Mouse (Mus musculus) heart, postnatal 25 days (tissue): ENCODE data around the gene Olfr615. TPM values are rescaled to one million over a fixed set of nuclear protein-coding genes. Genes with fewer than 3 reads are reported as not detected.
"Not testable (repeated sequence)": the region's sequence is repeated elsewhere in the genome, so short reads cannot be mapped to it uniquely, and the experiment has no call there.

Experiments
- DNase-seq: peaks from one replicate; pipeline ENCODE4 v3.0.0; 2022; ENCODE audit warnings: low spot score
- intact Hi-C: fragments of 180-260 bp; cut with DNase I; formaldehyde crosslinking; loops from one replicate; pipeline ENCODE4 v1.15.1; 2025
- microRNA-seq: library from miRNA; unstranded; fragments of <30 nt; microRNA quantifications from one replicate; pipeline ENCODE4 v1.2.0, GENCODE M21; 2022
- total RNA-seq, 2 experiments: library from RNA; stranded (reverse); gene quantifications; 2 replicates each; pipeline ENCODE4 v1.2.3; 2021

Olfr615 gene
- total RNA-seq, result not detected

DNA sequence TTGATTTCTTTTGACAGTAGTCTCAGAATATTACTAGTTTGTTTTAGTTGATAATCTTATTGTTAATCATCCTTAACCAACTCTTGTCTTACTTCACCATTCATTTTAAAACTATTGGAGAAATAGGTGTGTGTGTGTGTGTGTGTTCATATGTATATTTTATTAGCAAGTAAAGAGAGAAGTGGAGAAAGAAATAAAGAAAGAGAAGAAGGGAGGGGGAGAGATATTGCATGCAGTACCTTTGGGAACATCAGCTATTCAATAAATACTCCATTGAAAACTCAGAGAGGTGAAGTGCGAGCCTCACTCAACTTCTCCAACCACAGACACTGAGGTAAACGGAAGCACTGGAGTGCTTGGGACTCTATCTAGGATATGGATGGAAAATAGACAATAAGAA lies at the start of gene Olfr615:
Gene Olfr615 (plus strand): TSS at position 301 of the 400 bp plus-strand sequence.
- intact Hi-C loops, result no loop called here
- no peak for DNase-seq

DNA sequence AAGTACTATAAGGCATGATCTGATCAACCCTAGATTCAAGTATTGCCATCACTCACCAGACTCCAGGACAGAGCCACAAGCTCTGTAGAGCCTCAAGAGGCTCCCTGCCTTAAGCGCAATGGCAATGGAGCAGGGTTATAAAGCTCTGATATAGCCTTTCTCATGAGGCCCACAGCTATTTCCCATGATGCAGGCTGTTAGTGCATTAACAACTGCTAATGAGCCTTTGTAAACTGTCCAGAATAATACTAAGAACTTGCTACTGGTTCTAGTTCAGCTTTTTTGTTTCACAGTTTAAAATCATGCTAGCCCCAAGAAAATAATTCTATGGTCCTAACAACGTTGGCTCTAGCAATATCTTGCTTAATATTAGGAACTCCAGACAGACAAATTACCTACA lies 43.9 kb upstream of the Olfr615 start, which contains the start of gene Olfr610:
Gene Olfr610 (minus strand): TSS at position 101 of the 400 bp plus-strand sequence.
- DNase-seq, result no peak
- intact Hi-C loops, result no loop called here

DNA sequence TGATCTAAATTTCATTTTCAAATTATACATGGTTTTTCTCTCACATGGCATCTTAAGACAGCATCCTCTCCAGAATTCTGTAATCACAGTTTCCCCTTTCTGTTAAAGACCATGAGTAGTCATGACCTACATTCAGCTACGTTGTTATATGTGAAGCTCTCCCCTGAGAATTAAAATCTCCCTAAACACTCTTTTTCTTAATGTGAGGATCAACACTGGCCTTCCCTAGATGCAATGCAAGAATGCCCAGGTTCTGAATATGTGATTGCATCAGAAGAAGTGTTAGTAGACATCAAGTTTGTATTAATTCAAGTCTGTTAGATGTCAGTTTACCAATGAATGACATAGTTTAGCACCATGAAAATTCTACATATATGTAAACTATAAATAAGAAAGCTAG lies 35.1 kb upstream of the Olfr615 start, which contains the start of gene Olfr611:
Gene Olfr611 (minus strand): TSS at position 101 of the 400 bp plus-strand sequence.
- intact Hi-C loops, DNase-seq: not testable (repeated sequence)

DNA sequence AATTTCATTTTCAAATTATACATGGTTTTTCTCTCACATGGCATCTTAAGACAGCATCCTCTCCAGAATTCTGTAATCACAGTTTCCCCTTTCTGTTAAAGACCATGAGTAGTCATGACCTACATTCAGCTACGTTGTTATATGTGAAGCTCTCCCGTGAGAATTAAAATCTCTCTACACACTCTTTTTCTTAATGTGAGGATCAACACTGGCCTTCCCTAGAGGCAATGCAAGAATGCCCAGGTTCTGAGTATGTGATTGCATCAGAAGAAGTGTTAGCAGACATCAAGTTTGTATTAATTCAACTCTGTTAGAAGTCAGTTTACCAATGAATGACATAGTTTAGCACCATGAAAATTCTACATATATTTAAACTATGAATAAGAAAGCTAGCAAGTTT lies 13.3 kb upstream of the Olfr615 start, which contains the start of gene Olfr612:
Gene Olfr612 (minus strand): TSS at position 101 of the 400 bp plus-strand sequence.
- DNase-seq, intact Hi-C loops: not testable (repeated sequence)

DNA sequence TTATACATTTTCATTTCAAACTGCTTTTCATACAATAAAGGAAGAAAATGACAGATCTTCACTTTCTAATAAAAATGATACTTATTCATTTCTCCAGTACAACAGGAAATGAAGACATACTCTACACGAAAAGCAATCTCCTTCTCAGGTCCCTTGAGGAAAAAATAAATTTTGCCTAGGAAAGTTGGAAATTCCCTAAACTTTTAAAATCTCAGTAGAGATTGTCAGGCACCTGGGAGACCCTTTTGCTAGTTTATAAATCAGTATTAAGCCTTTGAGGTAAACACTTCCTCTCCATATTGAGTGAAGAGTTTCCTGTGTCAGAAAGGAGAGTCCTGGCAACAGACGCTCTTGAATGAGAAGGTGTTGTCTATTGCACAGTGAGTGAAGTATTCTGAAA lies 8.1 kb upstream of the Olfr615 start, which contains the start of gene Olfr613:
Gene Olfr613 (plus strand): TSS at position 301 of the 400 bp plus-strand sequence.
- intact Hi-C loops, result no loop called here

DNA sequence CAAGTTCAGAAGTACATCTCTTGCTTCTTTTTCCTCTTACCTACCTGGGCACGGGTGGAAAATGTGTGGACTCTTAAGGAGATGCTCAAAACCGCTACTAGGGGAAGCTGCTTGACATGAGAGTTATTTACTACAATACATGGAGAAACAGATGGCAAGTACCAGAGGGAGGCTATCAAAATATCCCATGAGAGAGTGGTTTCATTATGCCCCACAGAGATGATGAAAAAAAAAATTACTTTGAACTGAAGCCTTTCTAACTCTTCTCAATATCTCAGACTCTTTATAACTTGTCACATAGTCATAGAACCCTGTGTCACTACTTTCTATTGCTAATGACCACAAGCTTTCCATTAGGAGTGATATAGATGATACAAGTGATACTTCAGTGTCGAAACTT lies 13.2 kb downstream of the Olfr615 start, which contains the start of gene Olfr616:
Gene Olfr616 (minus strand): TSS at position 101 of the 400 bp plus-strand sequence.
- DNase-seq, result no peak
- intact Hi-C loops, result no loop called here

More for the DNA sequence above, 8.1 kb upstream of the Olfr615 start, which contains the start of gene Olfr613:
- no peak for DNase-seq

DNA sequence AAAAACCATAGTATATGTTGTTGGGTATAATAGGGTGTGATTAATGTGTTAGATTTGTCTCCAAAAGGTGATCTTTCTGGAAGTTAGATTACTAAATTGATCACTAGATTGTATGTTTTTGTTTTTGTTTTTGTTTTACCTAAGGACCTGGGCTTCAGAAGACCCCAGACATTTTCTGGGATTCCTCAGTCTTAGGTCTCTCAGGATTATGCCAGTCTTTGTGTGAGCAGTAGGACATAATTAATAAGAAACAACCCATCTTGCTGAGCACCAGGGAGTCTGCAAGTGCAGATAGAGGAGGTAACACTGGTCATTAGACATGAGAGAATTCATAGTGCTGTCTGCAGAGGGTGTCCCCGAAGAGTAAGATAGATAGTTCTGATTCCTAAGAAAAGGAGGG lies 16.9 kb downstream of the Olfr615 start, which contains the start of gene Olfr617:
Gene Olfr617 (plus strand): TSS at position 301 of the 400 bp plus-strand sequence.
- no peak for DNase-seq
- intact Hi-C loops, result no loop called here

DNA sequence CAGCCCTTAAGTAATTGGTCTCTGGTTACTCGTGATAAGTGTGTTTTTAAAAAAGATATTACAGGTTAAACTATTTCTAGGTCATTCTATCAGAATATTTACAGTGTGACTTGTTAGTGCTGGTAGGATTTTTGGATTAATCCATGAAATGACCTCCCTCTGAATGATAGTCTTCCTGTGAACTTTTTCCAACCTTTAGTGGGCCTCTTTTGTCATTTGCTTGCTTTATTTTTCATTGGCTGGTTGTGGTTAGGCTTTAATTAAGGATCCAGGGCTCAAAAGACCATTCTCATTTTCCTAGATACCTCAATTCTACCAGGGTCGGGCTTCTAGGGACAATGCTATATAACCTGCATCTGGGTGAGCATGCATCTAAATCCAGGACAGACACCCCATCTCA lies 33.9 kb downstream of the Olfr615 start, which contains the start of gene Olfr618:
Gene Olfr618 (plus strand): TSS at position 301 of the 400 bp plus-strand sequence.
- intact Hi-C loops, result no loop called here
- no peak for DNase-seq

DNA sequence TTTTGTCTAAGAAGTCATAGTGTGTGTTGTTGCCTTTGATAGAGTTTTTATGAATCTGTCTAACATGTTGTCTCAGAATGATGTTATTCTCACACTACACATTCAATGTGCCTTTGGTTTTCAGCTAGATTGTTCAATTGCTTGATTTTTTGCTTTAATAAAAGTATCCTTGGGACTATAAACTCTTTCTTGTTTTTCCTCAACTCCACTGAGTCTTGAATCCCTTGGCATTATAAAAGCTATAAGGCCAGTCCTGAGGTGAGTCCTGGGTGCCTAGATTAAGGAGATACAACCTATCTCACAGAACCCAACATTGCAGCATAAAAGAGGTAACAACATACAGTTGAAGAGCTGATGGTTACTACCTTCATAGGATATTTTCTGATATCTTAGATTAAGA lies 44.4 kb downstream of the Olfr615 start, which contains the start of gene Olfr619:
Gene Olfr619 (plus strand): TSS at position 301 of the 400 bp plus-strand sequence.
- intact Hi-C loops, result no loop called here
- DNase-seq, result no peak

DNA sequence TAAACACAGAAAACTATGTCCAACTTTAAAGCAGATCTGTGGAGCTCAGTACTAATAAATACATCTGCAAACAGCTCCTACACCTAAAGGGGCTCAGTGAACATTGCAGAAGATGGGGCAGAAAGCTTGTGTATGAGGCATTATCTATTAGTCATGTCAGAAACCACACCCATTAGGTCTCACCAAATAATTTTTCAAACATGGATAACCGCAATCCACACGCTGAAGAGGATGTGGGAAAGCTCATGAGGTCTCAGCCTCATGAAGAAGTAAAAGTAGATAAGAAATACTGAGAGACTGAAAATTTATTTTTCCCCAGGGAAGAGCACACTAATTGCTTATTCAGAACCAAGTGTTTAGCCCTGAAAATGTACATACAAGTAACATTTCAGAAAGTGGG lies 51.5 kb downstream of the Olfr615 start:
- intact Hi-C loops, result no loop called here
- no peak for DNase-seq

DNA sequence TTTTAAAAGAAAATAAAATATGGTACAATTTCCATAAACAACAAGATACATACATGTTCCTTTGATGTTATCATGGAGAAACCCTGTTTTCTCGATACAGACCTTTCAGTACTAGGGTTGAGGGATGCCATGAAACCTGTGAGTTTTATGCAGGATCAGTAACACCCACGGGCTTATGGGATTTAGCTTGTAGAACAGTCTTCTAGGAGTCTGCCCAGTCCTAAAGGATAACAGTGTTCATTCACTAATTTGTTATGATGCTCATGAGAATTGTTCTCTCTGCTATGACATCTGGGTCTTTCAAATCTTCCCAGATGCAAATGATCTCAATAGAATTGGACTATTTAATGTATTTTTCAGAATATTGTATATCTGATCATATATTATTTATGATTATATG lies 56.6 kb downstream of the Olfr615 start, which contains the start of gene Olfr620:
Gene Olfr620 (minus strand): TSS at position 101 of the 400 bp plus-strand sequence.
- intact Hi-C loops, result no loop called here
- no peak for DNase-seq

Small RNA genes within 50 kb of the gene (microRNA-seq; reads per million reads assigned to microRNA genes)
- gene Gm26506, result not detected

Other genes with a start within 250 kb of the Olfr615 start
- gene Olfr597, start 239.8 kb upstream of the Olfr615 start, total RNA-seq, result not detected
- gene Olfr598, start 232.5 kb upstream of the Olfr615 start, total RNA-seq, result not detected
- gene Olfr599, start 220.2 kb upstream of the Olfr615 start, total RNA-seq, result not detected
- not detected for gene Olfr600, start 206.4 kb upstream of the Olfr615 start, total RNA-seq
- not detected for gene Olfr601, start 193.4 kb upstream of the Olfr615 start, total RNA-seq
- not detected for gene Olfr603, start 169.9 kb upstream of the Olfr615 start, total RNA-seq
- gene Usp17lc, start 141.0 kb upstream of the Olfr615 start, total RNA-seq, result not detected
- not detected for gene Olfr605, start 110.6 kb upstream of the Olfr615 start, total RNA-seq
- gene Olfr606, start 107.0 kb upstream of the Olfr615 start, total RNA-seq, result not detected
- not detected for gene Olfr607, start 91.9 kb upstream of the Olfr615 start, total RNA-seq
- gene Olfr608, start 86.2 kb upstream of the Olfr615 start, total RNA-seq, result not detected
- gene Olfr609, start 58.0 kb upstream of the Olfr615 start, total RNA-seq, result not detected
- not detected for gene Olfr610, start 44.0 kb upstream of the Olfr615 start, total RNA-seq
- gene Olfr611, start 35.2 kb upstream of the Olfr615 start, total RNA-seq, result not detected
- gene Olfr612, start 13.4 kb upstream of the Olfr615 start, total RNA-seq, result not detected
- gene Olfr613, start 8.0 kb upstream of the Olfr615 start, total RNA-seq, result not detected
- gene Olfr616, start 13.1 kb downstream of the Olfr615 start, total RNA-seq, result not detected
- gene Olfr617, start 17.0 kb downstream of the Olfr615 start, total RNA-seq, result not detected
- gene Olfr618, start 34.0 kb downstream of the Olfr615 start, total RNA-seq, result not detected
- not detected for gene Olfr619, start 44.5 kb downstream of the Olfr615 start, total RNA-seq
- not detected for gene Olfr620, start 56.5 kb downstream of the Olfr615 start, total RNA-seq
- gene Olfr622, start 86.6 kb downstream of the Olfr615 start, total RNA-seq, result not detected
- not detected for gene Olfr623, start 107.6 kb downstream of the Olfr615 start, total RNA-seq
- not detected for gene Olfr624, start 115.1 kb downstream of the Olfr615 start, total RNA-seq
- not detected for gene Olfr625-ps1, start 126.6 kb downstream of the Olfr615 start, total RNA-seq
- gene Olfr243, start 158.6 kb downstream of the Olfr615 start, total RNA-seq, result not detected
- not detected for gene Olfr628, start 174.3 kb downstream of the Olfr615 start, total RNA-seq
- not detected for gene Olfr629, start 188.9 kb downstream of the Olfr615 start, total RNA-seq
- gene Olfr630, start 201.3 kb downstream of the Olfr615 start, total RNA-seq, result not detected
- not detected for gene Olfr69, start 215.5 kb downstream of the Olfr615 start, total RNA-seq
- not detected for gene Olfr68, start 223.6 kb downstream of the Olfr615 start, total RNA-seq
- gene Olfr67, start 235.7 kb downstream of the Olfr615 start, total RNA-seq, result not detected